Mouse (Mus musculus): Measurements from ENCODE around the gene Micu2. TPM values are rescaled to one million over a fixed set of nuclear protein-coding genes. Genes with fewer than 3 reads are reported as not detected.
"Not testable (repeated sequence)": the region's sequence is repeated elsewhere in the genome, so short reads cannot be mapped to it uniquely, and the experiment has no call there.

Gene Micu2
- total RNA-seq, 2 experiments from 2014 or later, result 63.4 to 65.6 TPM

- DNase-seq (ENCODE audit: low spot score), result no peak
- intact Hi-C loops (cut with DNase I), result no loop called here
Observed at GRCm38 (mm10) chr14:57908431-57908830, 90.6 kb downstream of the Micu2 start.

GRCm38 (mm10) chr14:57901998-57902397 is 97.1 kb downstream of the Micu2 start:
- DNase-seq (ENCODE audit: low spot score), result no peak
- intact Hi-C loops (cut with DNase I), result no loop called here

- DNase-seq (ENCODE audit: low spot score), result no peak
- intact Hi-C loops (cut with DNase I), result loop anchor here (5.0 kb wide), 1 partner anchor 35 kb away; no protein-coding TSS in a partner anchor
Observed at GRCm38 (mm10) chr14:57896882-57897281, 102.2 kb downstream of the Micu2 start.

GRCm38 (mm10) chr14:57896088-57896871 is 102.8 kb downstream of the Micu2 start:
- intact Hi-C loops (cut with DNase I), result loop anchor here (5.0 kb wide), 1 partner anchor 34 kb away; no protein-coding TSS in a partner anchor
- not testable (repeated sequence) for DNase-seq (ENCODE audit: low spot score)

GRCm38 (mm10) chr14:57894346-57894745 is 104.7 kb downstream of the Micu2 start:
- no peak for DNase-seq (ENCODE audit: low spot score)
- intact Hi-C loops (cut with DNase I), result no loop called here

GRCm38 (mm10) chr14:57892961-57893360 is 106.1 kb downstream of the Micu2 start:
- DNase-seq (ENCODE audit: low spot score), result no peak
- intact Hi-C loops (cut with DNase I), result no loop called here

- DNase-seq (ENCODE audit: low spot score), result peak; percentile 88
- intact Hi-C loops (cut with DNase I), result loop anchor here (2.0 kb wide), 1 partner anchor 15 kb away; no protein-coding TSS in a partner anchor
Observed at GRCm38 (mm10) chr14:57890011-57890842, 108.8 kb downstream of the Micu2 start, which contains the start of gene Zdhhc20. Gene Zdhhc20, minus strand, starts transcription at chr14:57890276.

- no peak for DNase-seq (ENCODE audit: low spot score)
- intact Hi-C loops (cut with DNase I), result loop anchor here (2.0 to 5.0 kb wide), 2 partner anchors 15 to 62 kb away; partner anchors contain the start of genes Mrpl57 and Ska3
Observed at GRCm38 (mm10) chr14:57889541-57890010, 109.5 kb downstream of the Micu2 start.

GRCm38 (mm10) chr14:57887171-57887570 is 111.9 kb downstream of the Micu2 start:
- peak; percentile 6 for DNase-seq (ENCODE audit: low spot score)
- intact Hi-C loops (cut with DNase I), result loop anchor here (5.0 kb wide), 1 partner anchor 60 kb away; the partner anchor contains the start of genes Mrpl57 and Ska3

GRCm38 (mm10) chr14:57886032-57886431 is 113.0 kb downstream of the Micu2 start:
- no peak for DNase-seq (ENCODE audit: low spot score)
- intact Hi-C loops (cut with DNase I), result loop anchor here (5.0 kb wide), 1 partner anchor 59 kb away; the partner anchor contains the start of genes Mrpl57 and Ska3

GRCm38 (mm10) chr14:57883341-57883740 is 115.7 kb downstream of the Micu2 start:
- DNase-seq (ENCODE audit: low spot score), result no peak
- intact Hi-C loops (cut with DNase I), result no loop called here

GRCm38 (mm10) chr14:57882720-57883119 is 116.3 kb downstream of the Micu2 start:
- DNase-seq (ENCODE audit: low spot score), result no peak
- intact Hi-C loops (cut with DNase I), result no loop called here

GRCm38 (mm10) chr14:57881793-57882192 is 117.3 kb downstream of the Micu2 start:
- peak; percentile 71 for DNase-seq (ENCODE audit: low spot score)
- intact Hi-C loops (cut with DNase I), result no loop called here

GRCm38 (mm10) chr14:57881074-57881473 is 118.0 kb downstream of the Micu2 start:
- no peak for DNase-seq (ENCODE audit: low spot score)
- intact Hi-C loops (cut with DNase I), result no loop called here

GRCm38 (mm10) chr14:57877921-57878320 is 121.1 kb downstream of the Micu2 start:
- intact Hi-C loops (cut with DNase I), result loop anchor here (2.0 kb wide), 1 partner anchor 13 kb away; no protein-coding TSS in a partner anchor
- DNase-seq (ENCODE audit: low spot score), result no peak

- intact Hi-C loops (cut with DNase I), result no loop called here
- no peak for DNase-seq (ENCODE audit: low spot score)
Observed at GRCm38 (mm10) chr14:57866676-57867276, 132.3 kb downstream of the Micu2 start.
